Mouse (Mus musculus) kidney, adult 2 months (tissue): ENCODE results near the gene Gm13275.
"Not testable (repeated sequence)": the region's sequence is repeated elsewhere in the genome, so short reads cannot be mapped to it uniquely, and the experiment has no call there.

Experiments
- CTCF ChIP-seq: fragments of 200-500 bp; conservative IDR thresholded peaks from 2 replicates; pipeline ENCODE4 v1.5.1; 2011; ENCODE audit warnings: low read depth, mild to moderate bottlenecking, control low read depth, low read length, moderate library complexity, mixed read lengths; ENCODE audit not compliant: insufficient read depth, insufficient read length
- POLR2A ChIP-seq: fragments of 200-500 bp; IDR thresholded peaks from one replicate; pipeline ENCODE4 v1.6.1; 2011; ENCODE audit warnings: low read depth, low read length, control low read depth

DNA sequence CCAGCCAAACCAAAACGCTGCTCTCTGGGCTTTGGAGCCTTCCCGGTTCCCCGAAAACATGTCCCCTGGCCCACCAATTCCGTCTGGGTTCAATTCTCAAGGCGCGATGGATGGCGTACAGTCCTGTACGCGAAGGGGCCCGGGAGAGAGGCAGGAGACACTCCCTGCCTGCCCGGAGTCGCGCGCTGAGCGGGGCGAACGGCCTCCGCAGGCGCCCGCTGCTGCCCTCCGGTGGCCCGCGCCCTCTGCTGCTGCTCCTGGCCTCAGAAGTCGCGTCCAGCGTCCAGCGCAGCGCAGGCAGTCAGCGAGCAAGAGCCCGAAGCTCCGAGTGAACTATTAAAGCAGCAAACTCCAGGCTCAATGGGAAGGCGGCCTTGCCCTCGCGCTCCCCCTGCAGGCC, 11.5 kb downstream of the Gm13275 start:
- not testable (repeated sequence) for TF ChIP-seq POLR2A, CTCF
